Mouse (Mus musculus): ENCODE data around the gene Dusp23. TPM values are rescaled to one million over a fixed set of nuclear protein-coding genes. Genes with fewer than 3 reads are reported as not detected.

The Dusp23 gene
- 6.2 and 7.1 TPM in 2 replicates for polyA plus RNA-seq (2014; fragmentation: Nextera tagmentation; extraction: Ambion mirVana)

- peak within 1 kb of the TSS; percentile 63 for H3K4me3 ChIP-seq (ENCODE audit: low read depth, low read length)
- no peaks in the 10 kb centered on the region for H3K27me3 ChIP-seq (replicated peaks; ENCODE audit: control insufficient read depth, insufficient read depth, low read length)
- no peak within 1 kb of the TSS for H3K27ac ChIP-seq (ENCODE audit: low read depth, low read length)
- WGBS: under 1% methylated on average over 53 of the region's 53 CpGs
- ATAC-seq (peak; percentile 99), DNase-seq (ENCODE audit: low spot score) (peak; percentile 98)
- H3K4me1 ChIP-seq (ENCODE audit: control insufficient read depth, insufficient read depth, low read length): no peaks in the 10 kb centered on the region
- H3K4me2 ChIP-seq (ENCODE audit: low read length): peak within 1 kb of the TSS; percentile 89
- H3K9me3 ChIP-seq (replicated peaks; ENCODE audit: control insufficient read depth, low read length): no peaks in the 10 kb centered on the region
- no peaks in the 10 kb centered on the region for H3K36me3 ChIP-seq (ENCODE audit: control insufficient read depth, insufficient read depth, low read length)
- peak within 1 kb of the TSS; percentile 71 for H3K9ac ChIP-seq (ENCODE audit: low read length)
Measured at GRCm38 (mm10) chr1:172632451-172633326, at the start of gene Dusp23. TSS of gene Dusp23 (minus strand) at chr1:172632962.

GRCm38 (mm10) chr1:172680742-172681141 lies 48.0 kb upstream of the Dusp23 start:
- Histone ChIP-seq H3K4me1 (ENCODE audit: control insufficient read depth, insufficient read depth, low read length) (no peaks in the 10 kb centered on the region), H3K4me3 (ENCODE audit: low read depth, low read length) (no peak overlapping the region), H3K27ac (ENCODE audit: low read depth, low read length) (no peak overlapping the region), H3K27me3 (replicated peaks; ENCODE audit: control insufficient read depth, insufficient read depth, low read length) (no peaks in the 10 kb centered on the region), H3K9ac (ENCODE audit: low read length) (no peak overlapping the region), H3K4me2 (ENCODE audit: low read length) (no peak overlapping the region), H3K36me3 (ENCODE audit: control insufficient read depth, insufficient read depth, low read length) (no peaks in the 10 kb centered on the region), H3K9me3 (replicated peaks; ENCODE audit: control insufficient read depth, low read length) (no peaks in the 10 kb centered on the region)
- DNase-seq (ENCODE audit: low spot score) (no peak), ATAC-seq (no peak)
- 85% methylated on average over 4 of the region's 4 CpGs for whole genome bisulfite sequencing

GRCm38 (mm10) chr1:172670716-172671115 lies 38.0 kb upstream of the Dusp23 start:
- no peak for DNase-seq (ENCODE audit: low spot score)
- H3K4me2 ChIP-seq (ENCODE audit: low read length): no peak overlapping the region
- H3K4me3 ChIP-seq (ENCODE audit: low read depth, low read length): no peak overlapping the region
- no peaks in the 10 kb centered on the region for H3K36me3 ChIP-seq (ENCODE audit: control insufficient read depth, insufficient read depth, low read length)
- H3K9ac ChIP-seq (ENCODE audit: low read length): no peak overlapping the region
- H3K4me1 ChIP-seq (ENCODE audit: control insufficient read depth, insufficient read depth, low read length): peaks cover 2% of the 10 kb centered on the region; the same call in 1 of the 2 replicates
- no peak for ATAC-seq
- no peak overlapping the region for H3K27ac ChIP-seq (ENCODE audit: low read depth, low read length)
- WGBS: 91% methylated on average over 1 of the region's 1 CpGs
- H3K9me3 ChIP-seq (replicated peaks; ENCODE audit: control insufficient read depth, low read length): no peaks in the 10 kb centered on the region
- H3K27me3 ChIP-seq (replicated peaks; ENCODE audit: control insufficient read depth, insufficient read depth, low read length): no peaks in the 10 kb centered on the region

GRCm38 (mm10) chr1:172667597-172667996 lies 34.8 kb upstream of the Dusp23 start:
- Histone ChIP-seq H3K27me3 (replicated peaks; ENCODE audit: control insufficient read depth, insufficient read depth, low read length) (no peaks in the 10 kb centered on the region), H3K27ac (ENCODE audit: low read depth, low read length) (no peak overlapping the region), H3K9me3 (replicated peaks; ENCODE audit: control insufficient read depth, low read length) (no peaks in the 10 kb centered on the region), H3K4me3 (ENCODE audit: low read depth, low read length) (no peak overlapping the region), H3K4me1 (ENCODE audit: control insufficient read depth, insufficient read depth, low read length) (peaks cover 2% of the 10 kb centered on the region; the same call in 1 of the 2 replicates), H3K4me2 (ENCODE audit: low read length) (no peak overlapping the region), H3K36me3 (ENCODE audit: control insufficient read depth, insufficient read depth, low read length) (no peaks in the 10 kb centered on the region), H3K9ac (ENCODE audit: low read length) (no peak overlapping the region)
- peak; percentile 82 for DNase-seq (ENCODE audit: low spot score)
- ATAC-seq: peak; percentile 90
- 3% methylated on average over 6 of the region's 6 CpGs for WGBS

GRCm38 (mm10) chr1:172665457-172665856 lies 32.7 kb upstream of the Dusp23 start:
- DNase-seq (ENCODE audit: low spot score) (peak; percentile 37), ATAC-seq (no peak)
- H3K4me2 ChIP-seq (ENCODE audit: low read length): no peak overlapping the region
- H3K4me1 ChIP-seq (ENCODE audit: control insufficient read depth, insufficient read depth, low read length): peaks cover 2% of the 10 kb centered on the region; the same call in 1 of the 2 replicates
- H3K27ac ChIP-seq (ENCODE audit: low read depth, low read length): no peak overlapping the region
- WGBS: 56% methylated on average over 2 of the region's 2 CpGs
- H3K9ac ChIP-seq (ENCODE audit: low read length): no peak overlapping the region
- H3K27me3 ChIP-seq (replicated peaks; ENCODE audit: control insufficient read depth, insufficient read depth, low read length): no peaks in the 10 kb centered on the region
- no peaks in the 10 kb centered on the region for H3K36me3 ChIP-seq (ENCODE audit: control insufficient read depth, insufficient read depth, low read length)
- no peak overlapping the region for H3K4me3 ChIP-seq (ENCODE audit: low read depth, low read length)
- no peaks in the 10 kb centered on the region for H3K9me3 ChIP-seq (replicated peaks; ENCODE audit: control insufficient read depth, low read length)

GRCm38 (mm10) chr1:172659688-172660087 lies 26.9 kb upstream of the Dusp23 start:
- 89% methylated on average over 8 of the region's 8 CpGs for WGBS
- H3K27ac ChIP-seq (ENCODE audit: low read depth, low read length): no peak overlapping the region
- H3K9ac ChIP-seq (ENCODE audit: low read length): no peak overlapping the region
- no peak overlapping the region for H3K4me3 ChIP-seq (ENCODE audit: low read depth, low read length)
- H3K27me3 ChIP-seq (replicated peaks; ENCODE audit: control insufficient read depth, insufficient read depth, low read length): no peaks in the 10 kb centered on the region
- H3K36me3 ChIP-seq (ENCODE audit: control insufficient read depth, insufficient read depth, low read length): no peaks in the 10 kb centered on the region
- ATAC-seq: no peak
- no peaks in the 10 kb centered on the region for H3K4me1 ChIP-seq (ENCODE audit: control insufficient read depth, insufficient read depth, low read length)
- no peak overlapping the region for H3K4me2 ChIP-seq (ENCODE audit: low read length)
- no peak for DNase-seq (ENCODE audit: low spot score)
- no peaks in the 10 kb centered on the region for H3K9me3 ChIP-seq (replicated peaks; ENCODE audit: control insufficient read depth, low read length)

- DNase-seq (ENCODE audit: low spot score) (no peak), ATAC-seq (no peak)
- Histone ChIP-seq H3K9ac (ENCODE audit: low read length) (no peak overlapping the region), H3K27me3 (replicated peaks; ENCODE audit: control insufficient read depth, insufficient read depth, low read length) (no peaks in the 10 kb centered on the region), H3K4me3 (ENCODE audit: low read depth, low read length) (no peak overlapping the region), H3K4me2 (ENCODE audit: low read length) (no peak overlapping the region), H3K9me3 (replicated peaks; ENCODE audit: control insufficient read depth, low read length) (no peaks in the 10 kb centered on the region), H3K27ac (ENCODE audit: low read depth, low read length) (no peak overlapping the region), H3K4me1 (ENCODE audit: control insufficient read depth, insufficient read depth, low read length) (no peaks in the 10 kb centered on the region), H3K36me3 (ENCODE audit: control insufficient read depth, insufficient read depth, low read length) (no peaks in the 10 kb centered on the region)
- 71% methylated on average over 3 of the region's 3 CpGs for WGBS
Measured at GRCm38 (mm10) chr1:172657266-172657665, 24.5 kb upstream of the Dusp23 start.

- ATAC-seq: no peak
- no peak for DNase-seq (ENCODE audit: low spot score)
- H3K27ac ChIP-seq (ENCODE audit: low read depth, low read length): no peak overlapping the region
- no peak overlapping the region for H3K4me2 ChIP-seq (ENCODE audit: low read length)
- H3K9ac ChIP-seq (ENCODE audit: low read length): no peak overlapping the region
- H3K4me3 ChIP-seq (ENCODE audit: low read depth, low read length): no peak overlapping the region
- WGBS: 82% methylated on average over 6 of the region's 6 CpGs
- no peaks in the 10 kb centered on the region for H3K27me3 ChIP-seq (replicated peaks; ENCODE audit: control insufficient read depth, insufficient read depth, low read length)
- no peaks in the 10 kb centered on the region for H3K4me1 ChIP-seq (ENCODE audit: control insufficient read depth, insufficient read depth, low read length)
- no peaks in the 10 kb centered on the region for H3K9me3 ChIP-seq (replicated peaks; ENCODE audit: control insufficient read depth, low read length)
- no peaks in the 10 kb centered on the region for H3K36me3 ChIP-seq (ENCODE audit: control insufficient read depth, insufficient read depth, low read length)
Measured at GRCm38 (mm10) chr1:172653900-172654299, 21.1 kb upstream of the Dusp23 start.

- WGBS: 86% methylated on average over 18 of the region's 18 CpGs
- no peaks in the 10 kb centered on the region for H3K4me1 ChIP-seq (ENCODE audit: control insufficient read depth, insufficient read depth, low read length)
- H3K36me3 ChIP-seq (ENCODE audit: control insufficient read depth, insufficient read depth, low read length): no peaks in the 10 kb centered on the region
- no peak overlapping the region for H3K9ac ChIP-seq (ENCODE audit: low read length)
- H3K27me3 ChIP-seq (replicated peaks; ENCODE audit: control insufficient read depth, insufficient read depth, low read length): no peaks in the 10 kb centered on the region
- no peak overlapping the region for H3K27ac ChIP-seq (ENCODE audit: low read depth, low read length)
- H3K4me2 ChIP-seq (ENCODE audit: low read length): no peak overlapping the region
- ATAC-seq (no peak), DNase-seq (ENCODE audit: low spot score) (no peak)
- no peak overlapping the region for H3K4me3 ChIP-seq (ENCODE audit: low read depth, low read length)
- no peaks in the 10 kb centered on the region for H3K9me3 ChIP-seq (replicated peaks; ENCODE audit: control insufficient read depth, low read length)
Measured at GRCm38 (mm10) chr1:172652040-172652662, 19.4 kb upstream of the Dusp23 start.
